Mouse (Mus musculus) liver, embryonic 14.5 days (tissue): ENCODE data around the gene Efna2. TPM values are rescaled to one million over a fixed set of nuclear protein-coding genes. Genes with fewer than 3 reads are reported as not detected.

Source experiments
- ATAC-seq: fragments of 200-750 bp; cut with Nextera tagmentation; 2 replicates; pipeline ENCODE4 v1.8.0; 2017; ENCODE audit warnings: moderate number of reproducible peaks, mild to moderate bottlenecking, moderate library complexity; ENCODE audit not compliant: insufficient read depth
- DNase-seq, 3 experiments: peaks; one replicate each; pipeline ENCODE4 v3.0.0-alpha.2; 2012 to 2013; ENCODE audit warnings: low read depth in 3 of 3, low spot score in 3 of 3
- H3K27ac ChIP-seq: fragments of 300-500 bp; sonication (generic); 2 replicates; pipeline ENCODE4 v1.5.1; 2014; ENCODE audit warnings: moderate library complexity, mild to moderate bottlenecking, control low read depth, inconsistent platforms
- H3K27me3 ChIP-seq: fragments of 300-500 bp; sonication (generic); 2 replicates; pipeline ENCODE4 v1.6.1; 2014; ENCODE audit warnings: mild to moderate bottlenecking, low read length, moderate library complexity; ENCODE audit not compliant: control insufficient read depth, insufficient read depth
- H3K36me3 ChIP-seq: fragments of 300-500 bp; sonication (generic); replicated peaks from 2 replicates; pipeline ENCODE4 v1.6.1; 2014; ENCODE audit warnings: low read depth; ENCODE audit not compliant: control insufficient read depth, insufficient read depth
- H3K4me1 ChIP-seq, 2 experiments: fragments of 200-500 bp in 1 of 2; fragments of 300-500 bp in 1 of 2; sonication (generic) in 1 of 2; replicated peaks; 2 replicates each; pipeline ENCODE4 v1.6.1; 2012 to 2014; ENCODE audit warnings: antibody characterized with exemption in 1 of 2, inconsistent platforms in 1 of 2, low read length in 1 of 2; ENCODE audit not compliant: control insufficient read depth in 2 of 2, insufficient read depth in 2 of 2
- H3K4me2 ChIP-seq: fragments of 300-500 bp; sonication (generic); 2 replicates; pipeline ENCODE4 v1.6.1; 2014; ENCODE audit warnings: low read depth, mild to moderate bottlenecking, control low read depth, moderate library complexity
- H3K4me3 ChIP-seq, 2 experiments: fragments of 200-500 bp in 1 of 2; fragments of 300-500 bp in 1 of 2; sonication (generic) in 1 of 2; 2 replicates each; pipeline ENCODE4 v1.5.1; 2012 to 2014; ENCODE audit warnings: low read depth in 2 of 2, low read length in 2 of 2, mild to moderate bottlenecking in 2 of 2, control low read depth in 1 of 2, inconsistent platforms in 1 of 2, moderate library complexity in 1 of 2; ENCODE audit not compliant: insufficient read depth in 1 of 2
- H3K9ac ChIP-seq: fragments of 300-500 bp; sonication (generic); replicated peaks from 2 replicates; pipeline ENCODE4 v1.6.1; 2014; ENCODE audit warnings: mild to moderate bottlenecking, control low read depth, moderate library complexity
- H3K9me3 ChIP-seq: fragments of 300-500 bp; sonication (generic); 2 replicates; pipeline ENCODE4 v1.6.1; 2016; ENCODE audit warnings: low read length, mixed read lengths; ENCODE audit not compliant: control insufficient read depth
- CTCF ChIP-seq: IDR thresholded peaks from 2 replicates; pipeline ENCODE4 v1.5.1; 2016; ENCODE audit warnings: antibody characterized with exemption, low read depth, control low read depth
- EP300 ChIP-seq: IDR thresholded peaks from 2 replicates; pipeline ENCODE4 v1.6.1; 2016; ENCODE audit warnings: antibody characterized with exemption, low read depth
- WGBS: fragments of 180-500 bp; shearing (Covaris S2); extraction: QIAGEN DNeasy Blood & Tissue Kit; methylation state at CpG from one replicate; pipeline ENCODE4 v1.1.7; 2014; ENCODE audit not compliant: insufficient replicate concordance; 5-methylcytosine and 5-hydroxymethylcytosine counted together
- polyA plus RNA-seq, 2 experiments: library from polyadenylated mRNA; depleted of rRNA in 1 of 2; stranded (reverse) in 1 of 2; unstranded in 1 of 2; fragments of >200 nt; fragmentation: Nextera tagmentation in 1 of 2; extraction: Ambion mirVana in 1 of 2; gene quantifications; 2 replicates each; pipeline versions ENCODE4 v1.2.1 to v1.2.3; 2012 to 2014

The Efna2 gene
- polyA plus RNA-seq, 2 experiments = 0.47 to 0.51 TPM

DNA sequence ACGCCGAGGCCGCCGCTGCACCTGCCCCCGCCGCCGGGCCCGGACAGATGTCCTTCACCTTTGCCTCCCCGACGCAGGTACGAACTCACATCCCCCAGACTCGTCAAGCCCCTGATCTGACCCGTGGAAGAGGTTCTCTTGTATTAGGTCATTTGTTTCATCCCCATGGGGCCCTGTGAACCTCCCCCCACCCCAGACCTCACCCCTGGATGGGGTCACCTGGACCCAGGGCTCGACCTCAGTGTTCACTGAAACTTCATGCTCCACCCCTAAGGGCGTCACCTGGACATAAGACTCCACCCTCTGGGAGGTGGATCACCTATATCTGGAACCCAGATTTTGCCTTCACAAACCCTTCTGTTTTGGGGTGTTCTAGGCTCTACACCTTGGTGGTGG lies 36.8 kb upstream of the Efna2 start:
- TF ChIP-seq EP300 (no peak), CTCF (no peak)
- 0% methylated on average over 15 of the region's 15 CpGs for WGBS
- peaks cover 24 to 38% of the 10 kb centered on the region in 2 experiments for H3K4me1 ChIP-seq

GRCm38 (mm10) chr10:80143664-80144063 lies 35.6 kb upstream of the Efna2 start:
- no peak overlapping the region for H3K4me2 ChIP-seq
- no peak overlapping the region for H3K9ac ChIP-seq
- H3K36me3 ChIP-seq = peaks cover 16% of the 10 kb centered on the region
- H3K4me3 ChIP-seq = no peak overlapping the region
- H3K9me3 ChIP-seq = no peaks in the 10 kb centered on the region
- H3K27ac ChIP-seq = no peak overlapping the region
- H3K4me1 ChIP-seq = peaks cover 28 to 39% of the 10 kb centered on the region in 2 experiments
- H3K27me3 ChIP-seq = peaks cover 8% of the 10 kb centered on the region
- 88% methylated on average over 7 of the region's 7 CpGs for WGBS
- TF ChIP-seq CTCF = no peak
- no peak for TF ChIP-seq EP300
- ATAC-seq (no peak), DNase-seq (no peak)

More for the DNA sequence above, 36.8 kb upstream of the Efna2 start:
- Histone ChIP-seq H3K36me3 (peaks cover 16% of the 10 kb centered on the region), H3K4me3 (peak overlapping the region; percentile 70 to 71), H3K27ac (peak overlapping the region; percentile 86), H3K9ac (peak overlapping the region; percentile 84), H3K4me2 (peak overlapping the region; percentile 94), H3K9me3 (no peaks in the 10 kb centered on the region), H3K27me3 (peaks cover 19% of the 10 kb centered on the region)
- ATAC-seq (peak; percentile 45), DNase-seq (no peak)

- ATAC-seq = no peak
- WGBS = 80% methylated on average over 12 of the region's 12 CpGs
- Histone ChIP-seq H3K4me1 (peaks cover 28 to 39% of the 10 kb centered on the region in 2 experiments), H3K4me2 (no peak overlapping the region), H3K27me3 (peaks cover 3% of the 10 kb centered on the region), H3K9ac (no peak overlapping the region), H3K36me3 (peaks cover 16% of the 10 kb centered on the region), H3K4me3 (no peak overlapping the region), H3K9me3 (no peaks in the 10 kb centered on the region), H3K27ac (no peak overlapping the region)
- TF ChIP-seq EP300 (no peak), CTCF (no peak)
- DNase-seq = no peak
Observed at GRCm38 (mm10) chr10:80144159-80144558, 35.1 kb upstream of the Efna2 start.

DNA sequence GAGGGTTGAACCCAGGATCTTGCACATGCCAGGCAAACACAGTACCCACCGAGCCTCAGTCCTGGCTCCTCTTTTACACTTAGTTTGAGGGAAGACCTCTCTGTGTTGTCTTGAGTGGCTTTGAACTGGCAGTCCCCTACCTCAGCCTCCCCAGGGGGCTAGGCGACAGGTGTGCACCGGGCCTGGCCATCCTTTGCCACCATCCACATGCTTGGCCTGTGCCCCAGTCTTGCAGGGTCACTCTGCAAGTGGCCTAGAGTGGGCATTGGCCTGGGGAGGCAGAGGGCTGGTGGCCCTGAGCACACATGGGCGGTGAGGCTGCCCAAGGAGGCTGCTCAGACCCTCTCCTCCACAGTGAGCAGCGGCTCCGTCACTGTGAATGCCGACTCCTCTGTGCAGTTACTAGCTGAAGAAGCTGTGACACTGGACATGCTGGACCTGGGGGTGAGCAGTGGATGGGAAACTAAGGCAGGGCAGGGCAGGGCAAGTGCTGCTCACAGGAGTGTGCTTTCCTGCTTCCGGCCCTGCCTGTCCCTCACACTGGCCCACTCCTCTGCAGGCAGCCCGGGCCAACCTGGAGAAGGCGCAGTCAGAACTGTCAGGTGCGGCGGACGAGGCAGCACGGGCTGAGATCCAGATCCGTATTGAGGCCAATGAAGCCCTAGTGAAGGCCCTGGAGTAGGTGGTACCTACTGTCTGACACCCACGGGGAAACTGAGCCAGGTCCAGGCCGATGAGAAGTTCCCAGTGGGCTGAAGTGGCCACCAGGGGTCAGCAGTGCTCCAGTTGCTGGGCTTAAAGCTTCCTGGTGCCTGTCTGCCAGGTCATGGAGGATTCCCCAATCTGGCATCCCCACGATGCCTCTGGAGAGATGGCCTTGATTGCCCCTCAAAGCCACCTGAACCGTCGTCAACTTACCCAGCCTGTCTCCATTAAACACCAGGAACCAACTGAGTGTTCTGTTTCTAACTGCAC lies 34.1 kb upstream of the Efna2 start:
- H3K4me3 ChIP-seq = no peak overlapping the region
- no peak overlapping the region for H3K9ac ChIP-seq
- H3K9me3 ChIP-seq = no peaks in the 10 kb centered on the region
- ATAC-seq (no peak), DNase-seq (no peak)
- TF ChIP-seq EP300 (no peak), CTCF (peak; percentile 96)
- H3K4me1 ChIP-seq = peaks cover 28 to 34% of the 10 kb centered on the region in 2 experiments
- no peak overlapping the region for H3K4me2 ChIP-seq
- peak overlapping the region; percentile 52 for H3K27ac ChIP-seq
- peaks cover 16% of the 10 kb centered on the region for H3K36me3 ChIP-seq
- 72% methylated on average over 20 of the region's 20 CpGs for WGBS
- no peaks in the 10 kb centered on the region for H3K27me3 ChIP-seq

DNA sequence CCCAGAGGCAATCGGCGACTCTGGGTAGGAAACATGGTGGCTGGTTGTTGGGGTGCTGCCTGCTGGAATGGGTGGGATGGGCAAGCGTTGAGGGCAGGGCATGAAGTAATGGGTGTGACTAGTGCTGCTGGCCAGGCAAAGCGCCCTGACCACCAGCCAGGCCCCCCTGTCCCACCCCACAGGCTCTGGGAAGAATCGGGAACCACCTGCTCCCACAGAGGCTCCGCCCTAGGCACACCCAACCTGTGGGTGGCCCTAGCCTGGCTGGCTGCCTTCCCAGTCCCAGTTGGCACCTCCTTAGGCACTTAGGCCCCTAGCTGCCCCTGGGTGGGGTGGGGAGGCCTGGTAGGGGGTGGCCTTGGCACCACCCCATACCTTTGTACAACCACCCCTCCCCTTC lies 33.4 kb upstream of the Efna2 start:
- ATAC-seq = no peak
- H3K4me1 ChIP-seq = peaks cover 25 to 31% of the 10 kb centered on the region in 2 experiments
- no peak overlapping the region for H3K9ac ChIP-seq
- no peak for DNase-seq
- peak overlapping the region; percentile 94 for H3K27ac ChIP-seq
- H3K27me3 ChIP-seq = no peaks in the 10 kb centered on the region
- peaks cover 16% of the 10 kb centered on the region for H3K36me3 ChIP-seq
- WGBS = 58% methylated on average over 6 of the region's 6 CpGs
- no peak for TF ChIP-seq EP300
- no peak for TF ChIP-seq CTCF
- H3K9me3 ChIP-seq = no peaks in the 10 kb centered on the region
- H3K4me3 ChIP-seq = no peak overlapping the region
- H3K4me2 ChIP-seq = peak overlapping the region; percentile 39; the same call in 1 of the 2 replicates
